Mouse (Mus musculus) cerebellum, adult 18-20 months (tissue): ENCODE measurements around the gene Psmb7.

Experiments
- DNase-seq, 2 experiments: peaks; one replicate each; pipeline ENCODE4 v3.0.0; 2021

Psmb7 gene

DNA sequence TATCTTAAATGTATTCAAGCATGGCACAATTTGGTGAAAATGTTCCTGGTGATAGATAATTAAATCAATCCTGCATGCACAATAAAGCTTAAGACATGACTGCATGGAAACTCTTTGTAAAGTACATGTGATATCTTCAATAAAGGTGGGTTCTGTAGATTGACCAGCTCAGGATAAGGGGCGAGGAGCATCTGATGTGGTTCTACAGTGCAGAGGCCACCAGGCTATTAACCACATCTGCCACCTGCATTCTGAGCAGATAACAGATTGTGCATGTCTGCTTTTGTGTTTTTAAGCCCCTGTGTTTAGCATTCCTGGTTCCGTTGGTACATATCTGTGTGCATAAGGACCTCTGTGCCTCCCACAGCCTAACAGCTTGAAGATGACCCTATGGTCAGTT is 100.7 kb downstream of the Psmb7 start:
- no peak for DNase-seq

- no peak for DNase-seq
Measured at GRCm38 (mm10) chr2:38542366-38542765, 101.5 kb downstream of the Psmb7 start.

GRCm38 (mm10) chr2:38541570-38541969 is 102.3 kb downstream of the Psmb7 start:
- DNase-seq, result peak in 1 of 2 experiments; percentile 29

- peak; percentile 51 to 60 for DNase-seq
Measured at GRCm38 (mm10) chr2:38541101-38541500, 102.8 kb downstream of the Psmb7 start.

DNA sequence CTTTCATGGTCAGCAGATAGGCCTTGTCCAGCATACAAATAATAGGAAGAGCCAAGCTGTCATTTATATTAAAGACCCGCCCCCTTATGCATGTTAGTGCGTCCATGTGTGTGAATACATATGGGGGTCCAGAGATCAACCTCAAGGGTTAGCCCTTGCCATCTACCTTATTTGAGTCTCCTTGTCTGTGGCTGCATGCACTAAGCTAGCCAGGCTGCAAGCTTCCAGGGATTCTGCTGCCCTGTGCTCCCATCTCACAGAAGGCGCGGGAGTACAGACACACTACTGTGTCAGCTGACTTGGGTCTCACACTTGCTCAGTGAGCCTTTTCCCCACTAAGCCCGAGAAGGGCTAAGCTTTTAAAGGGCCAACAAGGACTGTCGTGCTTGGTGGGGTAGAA is 103.2 kb downstream of the Psmb7 start:
- peak; percentile 31 to 41 for DNase-seq

DNA sequence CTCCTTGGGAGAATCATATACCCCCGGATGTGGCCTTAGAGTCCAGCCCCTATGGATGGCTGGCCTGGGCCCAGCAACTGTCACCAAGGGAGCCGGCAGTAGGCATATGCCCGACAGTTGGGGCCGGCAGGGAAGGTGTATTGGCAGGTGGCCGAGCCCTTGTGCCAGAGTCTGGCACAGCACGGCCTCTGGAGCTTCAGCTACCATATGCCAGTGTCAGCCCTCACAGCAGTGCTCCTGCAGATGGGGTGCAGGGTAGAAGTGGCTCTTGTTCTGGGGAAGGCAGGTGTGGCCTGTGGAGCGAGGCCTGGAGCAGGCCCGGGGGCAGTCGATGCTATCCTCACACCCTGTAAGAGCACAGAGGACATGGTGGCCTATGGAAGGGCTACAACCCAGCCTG is 104.2 kb downstream of the Psmb7 start:
- peak; percentile 94 to 97 for DNase-seq
